Mouse (Mus musculus): ENCODE results near the gene Slc22a3. TPM values are rescaled to one million over a fixed set of nuclear protein-coding genes. Genes with fewer than 3 reads are reported as not detected.
A peak's percentile ranks its signal among the peaks of the same experiment; 100 is the strongest.

The Slc22a3 gene
- polyA plus RNA-seq, 1 experiment from 2014 or later: 1.1 TPM

- peak overlapping the region; percentile 30; the same call in 1 of the 2 replicates for H3K9ac ChIP-seq
- WGBS: 1% methylated on average over 65 of the region's 65 CpGs
- no peak overlapping the region for H3K27ac ChIP-seq (replicated peaks)
Observed at GRCm38 (mm10) chr17:12506903-12507563, 471 bp downstream of the Slc22a3 start.

GRCm38 (mm10) chr17:12505708-12506107 lies 1.8 kb downstream of the Slc22a3 start:
- Histone ChIP-seq H3K4me1 (replicated peaks) (peaks cover 8% of the 10 kb centered on the region), H3K9ac (no peak overlapping the region), H3K4me3 (no peak overlapping the region), H3K36me3 (no peaks in the 10 kb centered on the region), H3K27ac (replicated peaks) (no peak overlapping the region), H3K9me3 (no peaks in the 10 kb centered on the region), H3K27me3 (peaks cover 45% of the 10 kb centered on the region), H3K4me2 (no peak overlapping the region)
- WGBS: 87% methylated on average over 6 of the region's 6 CpGs
- ATAC-seq (ENCODE audit: low FRiP score, low read depth): no peak

More at GRCm38 (mm10) chr17:12506903-12507563, 471 bp downstream of the Slc22a3 start:
- peaks cover 45% of the 10 kb centered on the region for H3K27me3 ChIP-seq
- H3K9me3 ChIP-seq: no peaks in the 10 kb centered on the region
- H3K4me3 ChIP-seq: peak overlapping the region; percentile 46
- ATAC-seq (ENCODE audit: low FRiP score, low read depth): peak; percentile 74; the same call in 1 of the 2 replicates
- H3K4me2 ChIP-seq: peak overlapping the region; percentile 77
- peaks cover 8% of the 10 kb centered on the region for H3K4me1 ChIP-seq (replicated peaks)
- no peaks in the 10 kb centered on the region for H3K36me3 ChIP-seq

- no peak overlapping the region for H3K27ac ChIP-seq (replicated peaks)
- H3K4me3 ChIP-seq: no peak overlapping the region
- H3K4me1 ChIP-seq (replicated peaks): no peaks in the 10 kb centered on the region
- H3K27me3 ChIP-seq: 0 out of 2 replicates have a peak, but pooled peaks cover 3% of the 10 kb centered on the region
- 89% methylated on average over 8 of the region's 8 CpGs for WGBS
- H3K9ac ChIP-seq: no peak overlapping the region
- no peaks in the 10 kb centered on the region for H3K9me3 ChIP-seq
- no peak for ATAC-seq (ENCODE audit: low FRiP score, low read depth)
- no peaks in the 10 kb centered on the region for H3K36me3 ChIP-seq
- no peak overlapping the region for H3K4me2 ChIP-seq
Observed at GRCm38 (mm10) chr17:12499426-12499825, 8.1 kb downstream of the Slc22a3 start.

GRCm38 (mm10) chr17:12495558-12495957 lies 11.9 kb downstream of the Slc22a3 start:
- Histone ChIP-seq H3K4me3 (no peak overlapping the region), H3K27ac (replicated peaks) (no peak overlapping the region), H3K4me2 (no peak overlapping the region), H3K36me3 (no peaks in the 10 kb centered on the region), H3K4me1 (replicated peaks) (no peaks in the 10 kb centered on the region), H3K27me3 (no peaks in the 10 kb centered on the region), H3K9ac (no peak overlapping the region), H3K9me3 (no peaks in the 10 kb centered on the region)
- ATAC-seq (ENCODE audit: low FRiP score, low read depth): no peak
- WGBS: 53% methylated on average over 3 of the region's 3 CpGs

- H3K4me3 ChIP-seq: no peak overlapping the region
- 87% methylated on average over 12 of the region's 12 CpGs for WGBS
- H3K27me3 ChIP-seq: no peaks in the 10 kb centered on the region
- H3K27ac ChIP-seq (replicated peaks): no peak overlapping the region
- ATAC-seq (ENCODE audit: low FRiP score, low read depth): no peak
- no peaks in the 10 kb centered on the region for H3K9me3 ChIP-seq
- no peaks in the 10 kb centered on the region for H3K36me3 ChIP-seq
- H3K9ac ChIP-seq: no peak overlapping the region
- no peaks in the 10 kb centered on the region for H3K4me1 ChIP-seq (replicated peaks)
- H3K4me2 ChIP-seq: no peak overlapping the region
Observed at GRCm38 (mm10) chr17:12491591-12491990, 15.9 kb downstream of the Slc22a3 start.

- H3K9ac ChIP-seq: no peak overlapping the region
- H3K9me3 ChIP-seq: no peaks in the 10 kb centered on the region
- H3K36me3 ChIP-seq: no peaks in the 10 kb centered on the region
- no peaks in the 10 kb centered on the region for H3K27me3 ChIP-seq
- 79% methylated on average over 5 of the region's 5 CpGs for WGBS
- no peak overlapping the region for H3K4me3 ChIP-seq
- ATAC-seq (ENCODE audit: low FRiP score, low read depth): no peak
- H3K27ac ChIP-seq (replicated peaks): no peak overlapping the region
- no peak overlapping the region for H3K4me2 ChIP-seq
- no peaks in the 10 kb centered on the region for H3K4me1 ChIP-seq (replicated peaks)
Observed at GRCm38 (mm10) chr17:12489888-12490287, 17.6 kb downstream of the Slc22a3 start.

GRCm38 (mm10) chr17:12485657-12486056 lies 21.8 kb downstream of the Slc22a3 start:
- Histone ChIP-seq H3K4me2 (no peak overlapping the region), H3K4me1 (replicated peaks) (no peaks in the 10 kb centered on the region), H3K9me3 (no peaks in the 10 kb centered on the region), H3K27me3 (no peaks in the 10 kb centered on the region), H3K36me3 (no peaks in the 10 kb centered on the region), H3K4me3 (no peak overlapping the region), H3K9ac (no peak overlapping the region), H3K27ac (replicated peaks) (no peak overlapping the region)
- ATAC-seq (ENCODE audit: low FRiP score, low read depth): no peak
- 88% methylated on average over 3 of the region's 3 CpGs for WGBS

GRCm38 (mm10) chr17:12479416-12479815 lies 28.1 kb downstream of the Slc22a3 start:
- Histone ChIP-seq H3K27me3 (no peaks in the 10 kb centered on the region), H3K9me3 (no peaks in the 10 kb centered on the region), H3K27ac (replicated peaks) (no peak overlapping the region), H3K4me1 (replicated peaks) (no peaks in the 10 kb centered on the region), H3K9ac (no peak overlapping the region), H3K4me2 (no peak overlapping the region), H3K4me3 (no peak overlapping the region), H3K36me3 (no peaks in the 10 kb centered on the region)
- WGBS: 33% methylated on average over 2 of the region's 2 CpGs
- no peak for ATAC-seq (ENCODE audit: low FRiP score, low read depth)

- no peak overlapping the region for H3K27ac ChIP-seq (replicated peaks)
- ATAC-seq (ENCODE audit: low FRiP score, low read depth): no peak
- no peaks in the 10 kb centered on the region for H3K27me3 ChIP-seq
- WGBS: 82% methylated on average over 3 of the region's 3 CpGs
- no peaks in the 10 kb centered on the region for H3K9me3 ChIP-seq
- no peak overlapping the region for H3K4me3 ChIP-seq
- H3K4me1 ChIP-seq (replicated peaks): no peaks in the 10 kb centered on the region
- H3K4me2 ChIP-seq: no peak overlapping the region
- H3K36me3 ChIP-seq: no peaks in the 10 kb centered on the region
- no peak overlapping the region for H3K9ac ChIP-seq
Observed at GRCm38 (mm10) chr17:12474509-12475083, 32.9 kb downstream of the Slc22a3 start.

- Histone ChIP-seq H3K4me2 (no peak overlapping the region), H3K9ac (no peak overlapping the region), H3K4me1 (replicated peaks) (no peaks in the 10 kb centered on the region), H3K27ac (replicated peaks) (no peak overlapping the region), H3K36me3 (no peaks in the 10 kb centered on the region), H3K27me3 (no peaks in the 10 kb centered on the region), H3K4me3 (no peak overlapping the region), H3K9me3 (no peaks in the 10 kb centered on the region)
- no peak for ATAC-seq (ENCODE audit: low FRiP score, low read depth)
Observed at GRCm38 (mm10) chr17:12472547-12472946, 35.0 kb downstream of the Slc22a3 start.

GRCm38 (mm10) chr17:12468745-12469144 lies 38.8 kb downstream of the Slc22a3 start:
- no peak for ATAC-seq (ENCODE audit: low FRiP score, low read depth)
- Histone ChIP-seq H3K27ac (replicated peaks) (no peak overlapping the region), H3K4me1 (replicated peaks) (no peaks in the 10 kb centered on the region), H3K4me2 (no peak overlapping the region), H3K36me3 (no peaks in the 10 kb centered on the region), H3K9ac (no peak overlapping the region), H3K4me3 (no peak overlapping the region), H3K9me3 (no peaks in the 10 kb centered on the region), H3K27me3 (no peaks in the 10 kb centered on the region)
- WGBS: 81% methylated on average over 5 of the region's 5 CpGs

GRCm38 (mm10) chr17:12467642-12468041 lies 39.9 kb downstream of the Slc22a3 start:
- Histone ChIP-seq H3K4me3 (no peak overlapping the region), H3K27me3 (no peaks in the 10 kb centered on the region), H3K36me3 (no peaks in the 10 kb centered on the region), H3K4me2 (no peak overlapping the region), H3K9me3 (no peaks in the 10 kb centered on the region), H3K27ac (replicated peaks) (no peak overlapping the region), H3K4me1 (replicated peaks) (no peaks in the 10 kb centered on the region), H3K9ac (no peak overlapping the region)
- ATAC-seq (ENCODE audit: low FRiP score, low read depth): no peak
- WGBS: 90% methylated on average over 3 of the region's 3 CpGs
